Mouse (Mus musculus) testis, adult 2 months (tissue): ENCODE data around the gene Tango2.

Experiments used
- CTCF ChIP-seq: fragments of 200-500 bp; IDR thresholded peaks from 2 replicates; pipeline ENCODE4 v1.5.1; 2012; ENCODE audit warnings: low read depth, mild to moderate bottlenecking, inconsistent platforms, low read length, moderate library complexity; ENCODE audit not compliant: control insufficient read depth, insufficient read depth, insufficient replicate concordance
- POLR2A ChIP-seq: fragments of 200-500 bp; IDR thresholded peaks from 2 replicates; pipeline ENCODE4 v1.6.1; 2012; ENCODE audit warnings: low read depth, mild to moderate bottlenecking, inconsistent platforms, low read length, moderate library complexity; ENCODE audit not compliant: control insufficient read depth

GRCm38 (mm10) chr16:18343778-18344177, 4.1 kb downstream of the Tango2 start:
- TF ChIP-seq POLR2A: peak; percentile 62
- TF ChIP-seq CTCF: no peak
